Mouse (Mus musculus) T-cell, adult 66 days (primary cell): ENCODE measurements around the gene Mospd3. TPM values are rescaled to one million over a fixed set of nuclear protein-coding genes. Genes with fewer than 3 reads are reported as not detected.

ENCODE experiments used
- total RNA-seq, 2 experiments: library from RNA; stranded (reverse); gene quantifications; 3 replicates in 1 of 2; 4 replicates in 1 of 2; pipeline ENCODE4 v1.2.4; 2023

Mospd3 gene
- total RNA-seq, result 10 to 100 TPM; 32.7 to 38.3 TPM

GRCm38 (mm10) chr5:137600619-137601364 is at the start of gene Mospd3:
Mospd3 (minus strand) TSS chr5:137601058.

GRCm38 (mm10) chr5:137645652-137646091 is 44.8 kb upstream of the Mospd3 start, which contains the start of gene Irs3:
Irs3 (minus strand) TSS chr5:137645714.

GRCm38 (mm10) chr5:137641054-137641453 is 40.2 kb upstream of the Mospd3 start, which contains the start of gene Sap25:
Sap25 (plus strand) TSS chr5:137641334.

GRCm38 (mm10) chr5:137628498-137629305 is 27.8 kb upstream of the Mospd3 start, which contains the start of the genes Fbxo24, Lrch4 and Gm20605:
Fbxo24 (minus strand) TSS chr5:137629002.
Lrch4 (plus strand) TSS chr5:137629121.
Gm20605 (plus strand) TSS chr5:137629175.

GRCm38 (mm10) chr5:137613550-137613949 is 12.7 kb upstream of the Mospd3 start, which contains the start of gene Pcolce:
Pcolce (minus strand) TSS chr5:137613784.

GRCm38 (mm10) chr5:137569665-137570064 is 31.2 kb downstream of the Mospd3 start, which contains the start of gene Tfr2:
Tfr2 (plus strand) TSS chr5:137569840.

GRCm38 (mm10) chr5:137553411-137553837 is 47.4 kb downstream of the Mospd3 start, which contains the start of gene Actl6b:
Actl6b (plus strand) TSS chr5:137553517.

Other genes starting within 250 kb of the Mospd3 start
- gene Zan, start 124.0 kb downstream of the Mospd3 start, total RNA-seq, result under 1 TPM; 0.21 to 0.23 TPM
- 10 to 100 TPM; 22.7 to 28.5 TPM for gene Pop7, start 98.5 kb downstream of the Mospd3 start, total RNA-seq
- gene Gigyf1, start 82.5 kb downstream of the Mospd3 start, total RNA-seq, result 10 to 100 TPM; 95.7 to 97.2 TPM
- not detected for gene Epo, start 67.8 kb downstream of the Mospd3 start, total RNA-seq
- gene Gnb2, start 67.5 kb downstream of the Mospd3 start, total RNA-seq, result 100 to 1,000 TPM; 327 to 334 TPM
- gene Actl6b, start 47.5 kb downstream of the Mospd3 start, total RNA-seq, result not detected
- 1 to 10 TPM; 1.9 to 2.2 TPM for gene Tfr2, start 31.2 kb downstream of the Mospd3 start, total RNA-seq
- gene Pcolce, start 12.7 kb upstream of the Mospd3 start, total RNA-seq, result under 1 TPM; 0.47 to 0.93 TPM
- gene Fbxo24, start 27.9 kb upstream of the Mospd3 start, total RNA-seq, result under 1 TPM in 1 of 2 experiments, not detected in 1; 0.50 TPM
- gene Lrch4, start 28.1 kb upstream of the Mospd3 start, total RNA-seq, result 100 to 1,000 TPM; 189 to 193 TPM
- 10 to 100 TPM; 61.4 to 68.4 TPM for gene Gm20605, start 28.1 kb upstream of the Mospd3 start, total RNA-seq
- 100 to 1,000 TPM in 1 of 2 experiments, 10 to 100 TPM in 1; 98.4 to 116 TPM for gene Sap25, start 40.3 kb upstream of the Mospd3 start, total RNA-seq
- 1 to 10 TPM in 1 of 2 experiments, under 1 TPM in 1; 0.58 to 1.2 TPM for gene Irs3, start 44.7 kb upstream of the Mospd3 start, total RNA-seq
- gene Agfg2, start 83.7 kb upstream of the Mospd3 start, total RNA-seq, result 10 to 100 TPM; 24.7 to 27.5 TPM
- 1 to 10 TPM; 2.1 to 2.3 TPM for gene Nyap1, start 140.5 kb upstream of the Mospd3 start, total RNA-seq
- gene Tsc22d4, start 144.7 kb upstream of the Mospd3 start, total RNA-seq, result 100 to 1,000 TPM; 231 to 235 TPM
- 10 to 100 TPM; 23.2 to 26.0 TPM for gene Ppp1r35, start 177.8 kb upstream of the Mospd3 start, total RNA-seq
- gene Mepce, start 186.6 kb upstream of the Mospd3 start, total RNA-seq, result 100 to 1,000 TPM; 120 to 126 TPM
- 10 to 100 TPM; 19.2 to 22.2 TPM for gene Zcwpw1, start 186.7 kb upstream of the Mospd3 start, total RNA-seq
- 1 to 10 TPM; 3.2 to 3.3 TPM for gene Pilra, start 235.2 kb upstream of the Mospd3 start, total RNA-seq